Mouse (Mus musculus): ENCODE results near the gene Tmem56.
A peak's percentile ranks its signal among the peaks of the same experiment; 100 is the strongest.

Tmem56 gene

GRCm38 (mm10) chr3:121224763-121225162 is 58.1 kb downstream of the Tmem56 start:
- DNase-seq = no peak

GRCm38 (mm10) chr3:121224185-121224584 is 58.7 kb downstream of the Tmem56 start:
- no peak for DNase-seq

DNA sequence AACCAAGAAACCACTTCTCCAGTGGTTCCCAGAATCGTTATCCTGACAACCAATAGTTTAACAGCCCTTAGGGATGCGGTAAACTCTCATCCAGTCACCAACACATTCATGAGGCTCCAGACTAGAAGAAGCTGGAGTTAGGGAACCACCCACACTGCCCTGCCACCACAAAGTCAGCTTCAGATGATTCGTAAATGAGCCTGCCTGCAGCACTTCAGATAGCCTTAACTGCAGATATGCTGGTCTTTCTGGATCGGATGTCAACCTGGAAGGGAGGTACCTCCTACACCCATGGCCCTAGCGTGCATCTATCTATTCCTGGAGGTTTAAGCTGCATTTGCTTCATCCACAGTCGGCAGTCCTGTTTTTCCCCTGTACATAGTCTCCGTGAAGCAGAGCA is 60.9 kb downstream of the Tmem56 start:
- DNase-seq = no peak

GRCm38 (mm10) chr3:121217011-121217410 is 65.9 kb downstream of the Tmem56 start:
- no peak for DNase-seq

GRCm38 (mm10) chr3:121213501-121213900 is 69.4 kb downstream of the Tmem56 start:
- no peak for DNase-seq

DNA sequence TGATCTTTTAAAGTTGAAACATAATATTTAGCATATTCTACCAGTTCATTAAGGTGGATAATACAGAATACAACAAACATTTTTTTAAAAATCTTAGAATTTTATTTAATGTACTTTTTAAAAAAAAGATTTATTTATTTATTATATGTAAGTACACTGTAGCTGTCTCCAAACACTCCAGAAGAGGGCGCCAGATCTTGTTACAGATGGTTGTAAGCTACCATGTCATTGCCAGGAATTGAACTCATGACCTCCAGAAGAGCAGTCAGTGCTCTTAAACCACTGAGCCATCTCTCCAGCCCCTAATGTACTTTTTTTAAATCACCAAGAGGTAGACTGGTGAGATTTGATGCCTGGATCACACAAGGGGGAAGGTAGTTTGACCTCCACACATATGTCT is 70.7 kb downstream of the Tmem56 start:
- DNase-seq = peak in 1 of 2 experiments; percentile 18

GRCm38 (mm10) chr3:121208994-121209393 is 73.9 kb downstream of the Tmem56 start:
- no peak for DNase-seq

- DNase-seq = no peak
Observed at GRCm38 (mm10) chr3:121206202-121206882, 76.6 kb downstream of the Tmem56 start.

- no peak for DNase-seq
Observed at GRCm38 (mm10) chr3:121202638-121203037, 80.3 kb downstream of the Tmem56 start.

GRCm38 (mm10) chr3:121201012-121201747 is 81.7 kb downstream of the Tmem56 start:
- no peak for DNase-seq

DNA sequence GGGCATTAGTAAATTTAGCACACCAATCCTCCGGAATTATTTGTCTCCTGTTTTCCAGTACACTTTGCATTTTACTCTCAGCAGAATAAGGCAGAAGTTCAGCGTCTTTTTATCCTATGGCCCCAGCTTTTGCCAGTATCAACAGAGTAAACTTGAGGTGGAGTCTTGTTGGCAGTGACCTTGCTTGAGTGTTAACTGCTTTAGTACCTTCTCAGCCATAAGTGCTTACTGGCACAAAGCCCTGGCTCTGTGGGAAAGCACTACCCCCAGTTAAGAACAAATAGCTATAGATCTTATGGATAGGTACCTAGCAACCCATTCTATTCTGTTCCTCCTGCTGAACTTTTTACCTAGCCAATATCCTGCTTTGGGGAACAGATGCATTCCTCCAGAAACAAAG is 93.7 kb downstream of the Tmem56 start:
- DNase-seq = no peak

GRCm38 (mm10) chr3:121187510-121187909 is 95.4 kb downstream of the Tmem56 start:
- no peak for DNase-seq

DNA sequence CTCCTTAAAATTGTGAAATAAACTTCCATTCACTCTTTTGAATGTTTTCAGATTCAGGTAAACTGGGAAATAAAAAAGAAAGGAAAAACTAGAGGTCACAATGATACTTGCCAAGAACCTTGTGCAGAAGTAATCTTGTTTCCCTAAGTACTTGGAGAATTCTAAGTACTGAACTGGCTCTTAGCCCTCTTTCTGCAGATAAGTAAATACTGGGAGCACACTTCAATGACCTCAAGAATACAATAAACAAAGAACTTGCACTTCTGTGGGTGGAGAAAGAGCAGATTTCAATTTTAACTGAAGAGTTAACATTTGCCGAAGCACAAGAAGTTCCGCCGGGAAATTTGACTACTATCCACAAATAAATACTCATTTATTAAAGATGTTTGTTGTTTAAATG is 96.0 kb downstream of the Tmem56 start:
- no peak for DNase-seq

GRCm38 (mm10) chr3:121185197-121185596 is 97.7 kb downstream of the Tmem56 start:
- no peak for DNase-seq

- no peak for DNase-seq
Observed at GRCm38 (mm10) chr3:121176011-121176410, 106.9 kb downstream of the Tmem56 start.

DNA sequence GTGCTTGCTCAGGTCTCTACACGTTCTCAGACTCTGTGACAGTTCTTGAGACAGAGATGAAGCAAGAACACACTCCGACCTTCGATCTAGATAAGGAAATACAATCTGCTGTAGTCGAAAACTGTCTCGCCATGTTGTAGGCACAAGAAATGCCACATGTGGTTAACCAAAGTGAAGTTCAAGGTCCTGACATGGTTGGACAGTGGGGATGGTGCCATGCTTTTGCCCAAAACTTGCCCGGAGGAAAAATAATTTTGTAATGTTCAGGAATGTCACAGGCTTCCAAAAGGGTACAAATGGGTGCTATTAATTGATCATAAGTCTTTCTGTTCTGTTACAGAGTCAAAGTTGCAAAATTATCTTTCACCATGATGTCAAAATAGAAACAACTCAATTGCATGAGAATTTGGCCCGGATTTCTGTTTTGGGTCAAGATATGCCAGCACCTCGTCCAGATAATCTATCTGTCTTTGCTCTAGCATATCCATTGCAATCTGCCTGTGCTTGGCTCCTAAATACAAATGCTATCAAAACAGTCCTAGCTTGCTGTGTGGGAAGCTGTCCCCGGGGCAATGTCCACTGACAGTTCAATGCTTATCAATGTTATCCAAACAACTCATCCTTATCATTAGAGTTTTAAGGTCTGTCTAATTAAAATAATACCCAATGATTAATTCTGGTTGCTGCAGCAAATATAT is 108.5 kb downstream of the Tmem56 start:
- no peak for DNase-seq

- no peak for DNase-seq
Observed at GRCm38 (mm10) chr3:121172718-121173117, 110.2 kb downstream of the Tmem56 start.

DNA sequence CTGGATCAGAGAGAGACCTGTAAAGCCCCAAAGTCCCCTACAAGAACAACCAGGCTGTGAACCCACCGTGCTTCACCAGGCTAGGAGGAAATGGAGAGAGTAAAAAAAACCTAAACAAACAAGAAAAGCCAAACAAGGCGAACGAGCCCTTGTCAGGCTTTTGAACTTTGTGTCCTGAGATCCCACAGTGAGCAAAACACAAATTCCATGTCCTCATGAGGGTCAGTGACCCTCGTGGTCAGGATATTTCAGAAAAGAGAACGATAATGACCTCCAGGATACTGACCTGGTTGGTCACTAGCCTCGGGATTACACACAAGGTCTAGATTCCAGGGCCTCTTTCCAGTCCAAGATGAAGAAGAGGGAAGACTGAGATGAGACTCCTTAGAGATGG is 111.0 kb downstream of the Tmem56 start:
- DNase-seq = peak in 1 of 2 experiments; percentile 52

DNA sequence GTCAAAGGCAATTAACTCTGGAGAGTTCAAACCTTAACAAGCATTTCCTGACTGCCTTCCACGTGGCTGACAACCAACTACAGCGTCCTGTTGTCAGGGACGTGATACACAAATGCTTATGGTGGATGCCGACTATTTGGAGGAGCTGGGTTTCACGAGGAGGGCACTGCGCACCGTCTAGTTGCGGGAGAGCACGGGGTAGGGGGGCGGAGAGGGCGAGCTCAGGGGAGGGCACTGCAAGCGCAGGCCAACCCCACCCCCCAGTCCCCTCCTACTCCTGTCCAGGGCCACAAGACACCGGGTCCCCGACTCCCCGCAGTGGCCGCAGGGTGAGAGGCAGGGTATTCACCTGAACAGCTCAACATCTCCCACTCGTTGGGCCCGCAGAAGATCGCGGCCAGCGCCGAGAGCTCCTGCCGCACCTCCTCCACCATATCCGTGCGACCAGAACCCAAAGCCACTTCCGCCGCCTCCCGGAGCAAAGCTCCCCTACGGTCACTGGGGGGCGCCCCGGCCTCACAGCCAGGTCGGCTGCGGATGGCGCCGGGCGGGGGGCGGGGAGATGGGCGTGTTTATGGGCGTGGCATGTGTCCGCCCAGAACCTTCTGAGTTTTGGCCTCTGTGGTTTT is 111.5 kb downstream of the Tmem56 start, which contains the start of gene Rwdd3:
TSS of gene Rwdd3 (minus strand) at position 453 of the 629 bp plus-strand sequence.
- peak; percentile 90 to 93 for DNase-seq

GRCm38 (mm10) chr3:121170631-121171030 is 112.3 kb downstream of the Tmem56 start:
- DNase-seq = no peak

DNA sequence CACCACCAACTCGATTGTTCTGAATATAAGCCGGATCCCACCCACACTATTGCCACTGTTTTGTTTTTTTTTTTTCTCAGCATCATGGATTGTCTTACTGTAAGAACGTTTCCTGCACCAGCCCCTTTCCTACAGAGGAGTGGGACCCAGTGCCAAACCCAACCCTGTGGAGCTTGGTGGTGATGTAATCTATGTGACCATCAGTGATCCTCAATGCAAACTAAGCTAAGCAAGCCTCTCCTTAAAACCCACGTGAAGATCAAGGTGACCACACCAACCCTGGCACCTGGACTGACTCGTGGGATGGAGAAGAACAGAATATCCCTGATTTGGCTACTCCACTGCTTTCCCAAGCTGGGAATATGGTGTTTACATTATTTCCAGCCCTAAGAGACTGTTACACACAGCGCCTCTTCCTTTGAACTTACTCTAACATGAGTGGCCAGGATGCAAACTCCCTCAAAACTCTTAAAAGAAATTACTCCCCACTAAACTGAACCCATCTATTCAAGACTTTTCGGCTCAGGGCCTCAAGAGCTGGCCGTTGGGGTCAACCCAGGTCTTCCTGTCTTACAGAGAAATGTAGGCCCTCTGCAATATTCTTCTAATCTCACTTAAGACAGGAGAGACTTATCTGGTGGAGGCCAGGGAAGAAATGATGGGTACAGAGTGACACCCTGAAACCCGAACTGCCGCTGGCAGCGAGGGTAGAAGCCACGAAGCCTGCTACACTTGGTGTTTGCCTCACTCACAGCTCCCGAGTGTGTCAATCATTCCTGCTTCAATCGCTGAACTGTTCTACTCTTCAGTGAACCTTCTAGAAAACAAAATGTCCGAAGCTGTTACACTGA is 113.6 kb downstream of the Tmem56 start:
- no peak for DNase-seq

- DNase-seq = no peak
Observed at GRCm38 (mm10) chr3:121168581-121168980, 114.3 kb downstream of the Tmem56 start.
